ENCODE assay signal across 8 mouse cellular contexts in genomic region chr9:119425217-119425975, GRCm38 (mm10). TPM values are rescaled to one million over a fixed set of nuclear protein-coding genes. Genes with fewer than 3 reads are reported as not detected.
DNase-seq lines count a peak whose midpoint lies in the region; ATAC-seq and TF ChIP-seq lines count a peak whose summit lies in the region.

No protein-coding gene starts in this region.

- H3K27me3 ChIP-seq in midbrain, embryonic 13.5 days, result no peaks in the 10 kb centered on the region
- H3K27me3 ChIP-seq in midbrain, embryonic 11.5 days (ENCODE audit: control insufficient read depth, insufficient read depth, low read length), result no peaks in the 10 kb centered on the region
- no peaks in the 10 kb centered on the region for H3K27me3 ChIP-seq in forebrain, embryonic 16.5 days (replicated peaks; ENCODE audit: control insufficient read depth, insufficient read depth, low read length)
- H3K27me3 ChIP-seq in hindbrain, embryonic 12.5 days, result no peaks in the 10 kb centered on the region
- H3K27me3 ChIP-seq in limb, embryonic 15.5 days, result no peaks in the 10 kb centered on the region
- H3K27me3 ChIP-seq in myocyte (ENCODE audit: control insufficient read depth, insufficient read depth, insufficient read length), result no peaks in the 10 kb centered on the region

- no peak overlapping the region for H3ac ChIP-seq in myocyte (ENCODE audit: control insufficient read depth, insufficient read length)

- peaks cover 36% of the 10 kb centered on the region for H3K36me3 ChIP-seq in midbrain, embryonic 13.5 days
- H3K36me3 ChIP-seq in midbrain, embryonic 11.5 days (ENCODE audit: control insufficient read depth, insufficient read depth, low read length), result peaks cover 7% of the 10 kb centered on the region
- H3K36me3 ChIP-seq in forebrain, embryonic 16.5 days (ENCODE audit: control insufficient read depth, insufficient read depth), result peaks cover 12% of the 10 kb centered on the region; the same call in 1 of the 2 replicates
- peaks cover 28% of the 10 kb centered on the region for H3K36me3 ChIP-seq in hindbrain, embryonic 12.5 days
- peaks cover 12% of the 10 kb centered on the region for H3K36me3 ChIP-seq in limb, embryonic 15.5 days
- H3K36me3 ChIP-seq in myocyte (ENCODE audit: control insufficient read depth, insufficient read depth), result no peaks in the 10 kb centered on the region

- no peak for TF ChIP-seq POLR2A in myocyte (IDR thresholded peaks at IDR 0.05; ENCODE audit: insufficient read length, low read depth)

- H3K4me1 ChIP-seq in midbrain, embryonic 13.5 days (replicated peaks), result peaks cover 47% of the 10 kb centered on the region
- H3K4me1 ChIP-seq in midbrain, embryonic 11.5 days (ENCODE audit: control insufficient read depth, insufficient read depth, low read length), result no peaks in the 10 kb centered on the region
- peaks cover 22% of the 10 kb centered on the region for H3K4me1 ChIP-seq in forebrain, embryonic 16.5 days (replicated peaks; ENCODE audit: control insufficient read depth, insufficient read depth, low read length)
- peaks cover 22% of the 10 kb centered on the region for H3K4me1 ChIP-seq in hindbrain, embryonic 12.5 days
- peaks cover 56% of the 10 kb centered on the region for H3K4me1 ChIP-seq in limb, embryonic 15.5 days

- H3K27ac ChIP-seq in midbrain, embryonic 13.5 days, result no peak overlapping the region
- no peak overlapping the region for H3K27ac ChIP-seq in midbrain, embryonic 11.5 days (ENCODE audit: low read depth, low read length)
- H3K27ac ChIP-seq in forebrain, embryonic 16.5 days (ENCODE audit: low read length), result no peak overlapping the region
- peak overlapping the region; percentile 26 for H3K27ac ChIP-seq in hindbrain, embryonic 12.5 days
- peak overlapping the region; percentile 69 for H3K27ac ChIP-seq in limb, embryonic 15.5 days

- no peaks in the 10 kb centered on the region for H3K79me2 ChIP-seq in myocyte (ENCODE audit: control insufficient read depth, insufficient read depth)

- H3K4me3 ChIP-seq in midbrain, embryonic 13.5 days (replicated peaks), result no peak overlapping the region
- no peak overlapping the region for H3K4me3 ChIP-seq in midbrain, embryonic 11.5 days (ENCODE audit: low read depth, low read length)
- H3K4me3 ChIP-seq in forebrain, embryonic 16.5 days (replicated peaks; ENCODE audit: low read length), result no peak overlapping the region
- H3K4me3 ChIP-seq in hindbrain, embryonic 12.5 days, result no peak overlapping the region
- no peak overlapping the region for H3K4me3 ChIP-seq in limb, embryonic 15.5 days
- no peak overlapping the region for H3K4me3 ChIP-seq in myocyte

- no peaks in the 10 kb centered on the region for H3K9me3 ChIP-seq in midbrain, embryonic 13.5 days
- no peaks in the 10 kb centered on the region for H3K9me3 ChIP-seq in midbrain, embryonic 11.5 days (ENCODE audit: control insufficient read depth, low read length)
- no peaks in the 10 kb centered on the region for H3K9me3 ChIP-seq in forebrain, embryonic 16.5 days (ENCODE audit: control insufficient read depth, low read length)
- H3K9me3 ChIP-seq in hindbrain, embryonic 12.5 days (replicated peaks), result no peaks in the 10 kb centered on the region
- no peaks in the 10 kb centered on the region for H3K9me3 ChIP-seq in limb, embryonic 15.5 days

- no peak overlapping the region for H3K9ac ChIP-seq in midbrain, embryonic 13.5 days (replicated peaks)
- no peak overlapping the region for H3K9ac ChIP-seq in midbrain, embryonic 11.5 days (ENCODE audit: low read length)
- no peak overlapping the region for H3K9ac ChIP-seq in forebrain, embryonic 16.5 days (replicated peaks; ENCODE audit: low read depth, low read length)
- H3K9ac ChIP-seq in hindbrain, embryonic 12.5 days, result 0 out of 2 replicates have a peak overlapping the region, but pooled peaks have one; percentile 23
- no peak overlapping the region for H3K9ac ChIP-seq in limb, embryonic 15.5 days

- H3K4me2 ChIP-seq in midbrain, embryonic 13.5 days (replicated peaks), result no peak overlapping the region
- H3K4me2 ChIP-seq in midbrain, embryonic 11.5 days, result no peak overlapping the region
- H3K4me2 ChIP-seq in forebrain, embryonic 16.5 days (ENCODE audit: low read length), result no peak overlapping the region
- no peak overlapping the region for H3K4me2 ChIP-seq in hindbrain, embryonic 12.5 days (replicated peaks)
- H3K4me2 ChIP-seq in limb, embryonic 15.5 days, result 0 out of 2 replicates have a peak overlapping the region, but pooled peaks have one; percentile 5
- peak overlapping the region; percentile 27 for H3K4me2 ChIP-seq in myocyte (ENCODE audit: low read depth)

- peak; percentile 22; the same call in 1 of the 2 replicates for ATAC-seq in midbrain, embryonic 13.5 days
- ATAC-seq in midbrain, embryonic 11.5 days (ENCODE audit: low FRiP score), result no peak
- peak; percentile 34; the same call in 1 of the 2 replicates for ATAC-seq in forebrain, embryonic 16.5 days
- no peak for ATAC-seq in hindbrain, embryonic 12.5 days (ENCODE audit: low FRiP score)
- ATAC-seq in limb, embryonic 15.5 days (ENCODE audit: insufficient number of reproducible peaks, low FRiP score, low TSS enrichment, low read depth), result peak; percentile 83

- DNase-seq in midbrain, embryonic 11.5 days (ENCODE audit: low spot score, missing footprints), result no peak
- DNase-seq in embryo, embryonic 10 days (ENCODE audit: low spot score), result no peak
- no peak for DNase-seq in thymus, postnatal 14 days

- WGBS in midbrain, embryonic 13.5 days, result 70% methylated on average over 7 of the region's 7 CpGs
- WGBS in midbrain, embryonic 11.5 days, result 73% methylated on average over 7 of the region's 7 CpGs
- WGBS in forebrain, embryonic 16.5 days, result 57% methylated on average over 7 of the region's 7 CpGs
- 71% methylated on average over 7 of the region's 7 CpGs for WGBS in hindbrain, embryonic 12.5 days
- WGBS in limb, embryonic 15.5 days, result 21% methylated on average over 7 of the region's 7 CpGs

TF ChIP-seq in myocyte, 11 proteins besides CTCF, POLR2A, EP300 and RAD21:
- no peak for TF ChIP-seq TCF12 (IDR thresholded peaks at IDR 0.05; ENCODE audit: insufficient read depth, poor library complexity, severe bottlenecking)
- TF ChIP-seq USF1 (IDR thresholded peaks at IDR 0.05; ENCODE audit: low read depth), result peak; percentile 30
- peak in 2 of 3 experiments; percentile 61 to 87 for TF ChIP-seq MYOG (IDR thresholded peaks at IDR 0.05; ENCODE audit: control insufficient read depth in 1 of 3, insufficient read depth in 1 of 3, insufficient read length in 2 of 3, low read depth in 2 of 3)
- TF ChIP-seq TCF3 (IDR thresholded peaks at IDR 0.05; ENCODE audit: insufficient read length, low read depth), result peak; percentile 8
- peak; percentile 6; the same call in 1 of the 2 replicates for TF ChIP-seq CEBPB (IDR thresholded peaks at IDR 0.05; ENCODE audit: insufficient read depth, poor library complexity, severe bottlenecking)
- TF ChIP-seq MYOD1 (IDR thresholded peaks at IDR 0.05; ENCODE audit: control insufficient read depth in 1 of 3, insufficient read length in 2 of 3, low read depth in 2 of 3), result peak in 2 of 3 experiments; percentile 46 to 74

RNA-seq across cellular contexts. Expression of gene Exog, which starts 19.3 kb away (rescaled TPM):
- polyA plus RNA-seq in midbrain, embryonic 13.5 days (2015; fragmentation: Nextera tagmentation; extraction: Ambion mirVana), result 48.2 and 50.7 TPM in 2 replicates
- polyA plus RNA-seq in midbrain, embryonic 11.5 days (2014; fragmentation: Nextera tagmentation; extraction: Ambion mirVana), result 39.5 and 39.9 TPM in 2 replicates
- 60.7 and 66.1 TPM in 2 replicates for polyA plus RNA-seq in forebrain, embryonic 16.5 days (2015; fragmentation: Nextera tagmentation; extraction: Ambion mirVana)
- polyA plus RNA-seq in hindbrain, embryonic 12.5 days (2016; fragmentation: Nextera tagmentation; extraction: Ambion mirVana), result 42.7 and 43.7 TPM in 2 replicates
- polyA plus RNA-seq in limb, embryonic 15.5 days (2015; fragmentation: Nextera tagmentation; extraction: Ambion mirVana), result 25.2 and 28.4 TPM in 2 replicates
- 4.0 TPM for polyA plus RNA-seq in myocyte (2012; fragmentation: generic; extraction: Trizol)

RNA-seq across cellular contexts. Expression of gene Acvr2b, which starts 23.5 kb away (rescaled TPM):
- 58.7 and 66.2 TPM in 2 replicates for polyA plus RNA-seq in midbrain, embryonic 13.5 days (2015; fragmentation: Nextera tagmentation; extraction: Ambion mirVana)
- 70.1 and 95.4 TPM in 2 replicates for polyA plus RNA-seq in midbrain, embryonic 11.5 days (2014; fragmentation: Nextera tagmentation; extraction: Ambion mirVana)
- 26.5 and 32.7 TPM in 2 replicates for polyA plus RNA-seq in forebrain, embryonic 16.5 days (2015; fragmentation: Nextera tagmentation; extraction: Ambion mirVana)
- polyA plus RNA-seq in hindbrain, embryonic 12.5 days (2016; fragmentation: Nextera tagmentation; extraction: Ambion mirVana), result 86.6 and 97.4 TPM in 2 replicates
- 14.9 TPM in 2 replicates for polyA plus RNA-seq in limb, embryonic 15.5 days (2015; fragmentation: Nextera tagmentation; extraction: Ambion mirVana)
- polyA plus RNA-seq in myocyte (2012; fragmentation: generic; extraction: Trizol), result 1.8 TPM

Comparison
In these comparisons a context has a peak if more than half of its experiments do, and no peak if none do; other contexts are left out.
1. ATAC-seq: peak in midbrain, embryonic 13.5 days (single experiment), forebrain, embryonic 16.5 days (single experiment) and limb, embryonic 15.5 days (single experiment); none in midbrain, embryonic 11.5 days (single experiment) and hindbrain, embryonic 12.5 days (single experiment).
2. H3K27ac ChIP-seq: peak in hindbrain, embryonic 12.5 days (single experiment) and limb, embryonic 15.5 days (single experiment); none in midbrain, embryonic 13.5 days (single experiment), midbrain, embryonic 11.5 days (single experiment) and forebrain, embryonic 16.5 days (single experiment).
3. H3K4me2 ChIP-seq: peak in limb, embryonic 15.5 days (single experiment) and myocyte (single experiment); none in midbrain, embryonic 13.5 days (single experiment), midbrain, embryonic 11.5 days (single experiment), forebrain, embryonic 16.5 days (single experiment) and hindbrain, embryonic 12.5 days (single experiment).